Mouse (Mus musculus) C2C12 (cell line): ENCODE measurements around the gene Lgmn.

Source experiments
- CEBPB ChIP-seq: IDR thresholded peaks from one replicate; pipeline ENCODE4 v1.6.1; 2011; ENCODE audit warnings: low read depth, mild to moderate bottlenecking, control low read depth, moderate library complexity
- CTCF ChIP-seq: IDR thresholded peaks from one replicate; pipeline ENCODE4 v1.5.1; 2011; ENCODE audit not compliant: control insufficient read depth, insufficient read depth, insufficient read length
- MAX ChIP-seq: IDR thresholded peaks from one replicate; pipeline ENCODE4 v1.6.1; 2011; ENCODE audit warnings: mild to moderate bottlenecking, control low read depth
- MYOD1 ChIP-seq: IDR thresholded peaks from one replicate; pipeline ENCODE4 v1.6.1; 2011; ENCODE audit warnings: low read depth; ENCODE audit not compliant: control insufficient read depth, insufficient read length
- MYOG ChIP-seq: IDR thresholded peaks from one replicate; pipeline ENCODE4 v1.6.1; 2011; ENCODE audit not compliant: control insufficient read depth, insufficient read length; ENCODE audit errors: extremely low read depth
- USF1 ChIP-seq: IDR thresholded peaks from one replicate; pipeline ENCODE4 v1.6.1; 2011; ENCODE audit warnings: low read depth, mild to moderate bottlenecking, control low read depth, moderate library complexity

- TF ChIP-seq CTCF (no peak), MAX (no peak), MYOD1 (no peak), CEBPB (no peak), MYOG (no peak), USF1 (no peak)
Observed at GRCm38 (mm10) chr12:102425048-102425578, 14.5 kb downstream of the Lgmn start.
